Mouse (Mus musculus) intestine, postnatal 0 days (tissue): ENCODE results near the gene Zfhx2. TPM values are rescaled to one million over a fixed set of nuclear protein-coding genes. Genes with fewer than 3 reads are reported as not detected.

Source experiments
- ATAC-seq: fragments of 200-750 bp; cut with Nextera tagmentation; 2 replicates; pipeline ENCODE4 v1.8.0; 2017; ENCODE audit warnings: mild to moderate bottlenecking, moderate TSS enrichment, moderate library complexity
- H3K27ac ChIP-seq: fragments of 300-500 bp; sonication (generic); 2 replicates; pipeline ENCODE4 v1.5.1; 2014; ENCODE audit warnings: mild to moderate bottlenecking, low read depth, low read length, moderate library complexity
- H3K27me3 ChIP-seq: fragments of 300-500 bp; sonication (generic); replicated peaks from 2 replicates; pipeline ENCODE4 v1.6.1; 2014; ENCODE audit warnings: low read length, mixed read lengths; ENCODE audit not compliant: control insufficient read depth, insufficient read depth
- H3K36me3 ChIP-seq: fragments of 300-500 bp; sonication (generic); 2 replicates; pipeline ENCODE4 v1.6.1; 2014; ENCODE audit warnings: mild to moderate bottlenecking, moderate library complexity; ENCODE audit not compliant: control insufficient read depth, insufficient read depth
- H3K4me1 ChIP-seq: fragments of 300-500 bp; sonication (generic); replicated peaks from 2 replicates; pipeline ENCODE4 v1.6.1; 2014; ENCODE audit warnings: antibody characterized with exemption, low read length, mixed read lengths; ENCODE audit not compliant: control insufficient read depth, insufficient read depth
- H3K4me2 ChIP-seq: fragments of 300-500 bp; sonication (generic); replicated peaks from 2 replicates; pipeline ENCODE4 v1.6.1; 2014; ENCODE audit warnings: low read depth, mild to moderate bottlenecking, moderate library complexity
- H3K4me3 ChIP-seq: fragments of 300-500 bp; sonication (generic); 2 replicates; pipeline ENCODE4 v1.5.1; 2014; ENCODE audit warnings: low read depth, low read length
- H3K9ac ChIP-seq: fragments of 300-500 bp; sonication (generic); 2 replicates; pipeline ENCODE4 v1.6.1; 2014; ENCODE audit warnings: mild to moderate bottlenecking, low read depth, low read length
- H3K9me3 ChIP-seq: fragments of 300-500 bp; sonication (generic); 2 replicates; pipeline ENCODE4 v1.6.1; 2016; ENCODE audit warnings: mixed run types; ENCODE audit not compliant: control insufficient read depth
- CTCF ChIP-seq: sonication (generic); IDR thresholded peaks from 2 replicates; pipeline ENCODE4 v1.5.1; 2016; ENCODE audit warnings: low read depth, mild to moderate bottlenecking, control low read depth, antibody characterized with exemption, moderate library complexity
- WGBS: fragments of 180-500 bp; shearing (Covaris S2); extraction: QIAGEN DNeasy Blood & Tissue Kit; methylation state at CpG from one replicate; pipeline ENCODE4 v1.1.7; 2014; 5-methylcytosine and 5-hydroxymethylcytosine counted together
- polyA plus RNA-seq: library from polyadenylated mRNA; unstranded; fragments of >200 nt; fragmentation: Nextera tagmentation; extraction: Ambion mirVana; gene quantifications from 2 replicates; pipeline ENCODE4 v1.2.1, GENCODE M21; 2015

Zfhx2 gene
- polyA plus RNA-seq, result 0.87 and 1.1 TPM in 2 replicates

- H3K4me3 ChIP-seq, result peak within 1 kb of the TSS; percentile 56
- H3K9ac ChIP-seq, result peak within 1 kb of the TSS; percentile 40
- H3K27ac ChIP-seq, result peak within 1 kb of the TSS; percentile 37; the same call in 1 of the 2 replicates
- H3K9me3 ChIP-seq, result no peaks in the 10 kb centered on the region
- 0 out of 2 replicates have a peak, but pooled peaks cover 6% of the 10 kb centered on the region for H3K4me1 ChIP-seq
- TF ChIP-seq CTCF, result peak; percentile 44
- ATAC-seq, result peak; percentile 78
- no peaks in the 10 kb centered on the region for H3K27me3 ChIP-seq
- WGBS, result under 1% methylated on average over 34 of the region's 34 CpGs
- no peaks in the 10 kb centered on the region for H3K36me3 ChIP-seq
- H3K4me2 ChIP-seq, result peak within 1 kb of the TSS; percentile 76
These were observed at the start of gene Zfhx2 for GRCm38 (mm10) chr14:55092011-55092577. Gene Zfhx2, minus strand, starts transcription at chr14:55092324.

GRCm38 (mm10) chr14:55139313-55139712, 47.2 kb upstream of the Zfhx2 start:
- Histone ChIP-seq H3K27me3 (no peaks in the 10 kb centered on the region), H3K9ac (no peak overlapping the region), H3K9me3 (no peaks in the 10 kb centered on the region), H3K36me3 (no peaks in the 10 kb centered on the region), H3K4me1 (no peaks in the 10 kb centered on the region), H3K4me3 (no peak overlapping the region), H3K27ac (no peak overlapping the region), H3K4me2 (no peak overlapping the region)
- no peak for TF ChIP-seq CTCF
- ATAC-seq, result peak; percentile 82
- 26% methylated on average over 7 of the region's 7 CpGs for WGBS

DNA sequence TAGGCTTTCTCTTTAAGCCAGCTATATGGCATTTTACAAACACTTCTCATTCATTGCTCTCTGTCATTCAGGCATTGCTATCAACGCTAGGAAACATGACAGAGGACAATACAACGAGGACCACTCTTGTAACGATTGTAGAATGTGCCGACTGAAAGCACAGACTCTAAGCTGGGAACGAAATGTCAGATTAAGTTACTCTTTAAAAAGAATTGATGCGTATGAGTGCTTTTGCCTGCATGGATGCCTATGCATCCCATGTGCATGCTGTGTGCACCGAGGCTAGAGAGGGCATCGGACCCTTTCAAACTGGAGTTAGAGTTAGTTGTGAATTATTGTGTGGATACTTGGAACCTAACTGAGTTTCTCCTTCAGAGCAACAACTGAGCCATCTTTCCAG, 43.6 kb upstream of the Zfhx2 start:
- no peak for ATAC-seq
- WGBS, result 67% methylated on average over 8 of the region's 8 CpGs
- H3K4me1 ChIP-seq, result no peaks in the 10 kb centered on the region
- no peaks in the 10 kb centered on the region for H3K9me3 ChIP-seq
- no peak overlapping the region for H3K4me2 ChIP-seq
- no peak overlapping the region for H3K4me3 ChIP-seq
- H3K27ac ChIP-seq, result no peak overlapping the region
- H3K36me3 ChIP-seq, result no peaks in the 10 kb centered on the region
- no peak overlapping the region for H3K9ac ChIP-seq
- H3K27me3 ChIP-seq, result no peaks in the 10 kb centered on the region
- TF ChIP-seq CTCF, result no peak

DNA sequence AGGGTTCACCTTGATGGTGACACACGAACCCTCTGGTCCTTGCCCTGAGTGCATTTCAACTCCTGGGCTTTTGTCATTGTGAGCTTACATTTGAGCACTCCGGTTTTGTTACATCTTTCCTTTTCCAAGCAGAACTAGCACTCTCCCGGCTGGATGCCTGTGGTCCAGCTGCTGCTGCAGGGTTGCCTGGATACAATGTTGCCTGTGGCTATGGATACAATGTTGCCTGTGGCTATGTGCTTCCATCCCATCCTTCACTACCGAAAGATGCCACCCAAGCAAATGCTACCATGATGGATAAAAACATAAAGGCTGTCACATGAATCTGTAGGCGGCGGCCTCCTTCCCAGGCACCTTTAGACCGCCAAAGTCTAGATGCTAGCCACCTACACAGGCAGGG, 34.4 kb upstream of the Zfhx2 start:
- Histone ChIP-seq H3K9ac (no peak overlapping the region), H3K27me3 (no peaks in the 10 kb centered on the region), H3K36me3 (no peaks in the 10 kb centered on the region), H3K4me1 (no peaks in the 10 kb centered on the region), H3K27ac (no peak overlapping the region), H3K9me3 (no peaks in the 10 kb centered on the region), H3K4me2 (no peak overlapping the region), H3K4me3 (no peak overlapping the region)
- WGBS, result 86% methylated on average over 7 of the region's 7 CpGs
- no peak for ATAC-seq
- TF ChIP-seq CTCF, result no peak

DNA sequence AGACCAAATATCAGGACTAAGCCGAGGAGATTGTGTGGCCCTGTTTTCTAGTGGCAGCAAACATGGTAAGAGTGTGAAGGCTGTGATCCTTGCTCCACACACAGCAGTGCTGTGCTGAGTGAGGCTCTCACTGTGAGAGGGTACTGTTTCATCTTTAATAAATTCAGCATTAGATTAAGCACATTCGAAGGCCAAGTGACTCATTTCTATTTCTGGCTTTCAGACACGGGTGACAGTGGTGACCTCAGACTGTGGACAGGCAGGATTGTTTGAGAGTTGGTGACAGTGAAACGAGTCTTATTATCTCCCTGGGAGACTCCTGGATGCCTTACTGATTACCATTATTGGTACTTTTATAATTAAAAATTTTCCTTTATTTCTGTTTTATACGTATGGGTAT, 33.6 kb upstream of the Zfhx2 start:
- TF ChIP-seq CTCF, result no peak
- Histone ChIP-seq H3K27ac (no peak overlapping the region), H3K4me3 (no peak overlapping the region), H3K27me3 (no peaks in the 10 kb centered on the region), H3K36me3 (no peaks in the 10 kb centered on the region), H3K9me3 (no peaks in the 10 kb centered on the region), H3K4me2 (no peak overlapping the region), H3K4me1 (no peaks in the 10 kb centered on the region), H3K9ac (no peak overlapping the region)
- ATAC-seq, result no peak
- WGBS, result 78% methylated on average over 5 of the region's 5 CpGs

- no peaks in the 10 kb centered on the region for H3K9me3 ChIP-seq
- H3K4me2 ChIP-seq, result peak overlapping the region; percentile 37
- H3K27ac ChIP-seq, result no peak overlapping the region
- peaks cover 1% of the 10 kb centered on the region; the same call in 1 of the 2 replicates for H3K27me3 ChIP-seq
- H3K4me1 ChIP-seq, result no peaks in the 10 kb centered on the region
- TF ChIP-seq CTCF, result no peak
- no peaks in the 10 kb centered on the region for H3K36me3 ChIP-seq
- ATAC-seq, result no peak
- no peak overlapping the region for H3K4me3 ChIP-seq
- no peak overlapping the region for H3K9ac ChIP-seq
- 47% methylated on average over 8 of the region's 8 CpGs for WGBS
These were observed 30.2 kb upstream of the Zfhx2 start for GRCm38 (mm10) chr14:55122359-55122758.
